Mouse (Mus musculus) urinary bladder, postnatal 36 days (tissue): ENCODE results near the gene Nt5dc1.
"Not testable (repeated sequence)": the region's sequence is repeated elsewhere in the genome, so short reads cannot be mapped to it uniquely, and the experiment has no call there.

Source experiments
- DNase-seq, 2 experiments: peaks; one replicate each; pipeline ENCODE4 v3.0.0; 2022; ENCODE audit warnings: low spot score in 2 of 2, mixed read lengths in 1 of 2

The Nt5dc1 gene

DNA sequence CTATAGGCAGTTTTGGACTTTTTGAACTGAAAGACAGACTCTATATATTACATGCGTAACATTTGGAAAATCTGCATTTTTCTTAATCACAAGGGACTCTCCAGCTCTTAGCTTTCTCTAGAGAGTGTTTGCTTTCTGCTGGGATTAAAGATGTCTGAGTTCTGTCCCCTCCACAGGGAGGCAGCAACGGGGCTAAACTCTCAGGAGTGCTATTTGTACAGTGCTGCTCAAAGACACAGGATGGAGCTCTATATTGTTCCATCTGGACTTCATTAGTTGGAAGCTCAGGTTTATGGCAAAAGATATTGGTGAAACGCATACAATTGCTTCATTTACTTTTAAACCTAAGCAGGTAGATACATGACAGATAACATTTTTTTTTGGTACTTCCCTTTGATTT, 105.8 kb downstream of the Nt5dc1 start:
- DNase-seq: no peak

DNA sequence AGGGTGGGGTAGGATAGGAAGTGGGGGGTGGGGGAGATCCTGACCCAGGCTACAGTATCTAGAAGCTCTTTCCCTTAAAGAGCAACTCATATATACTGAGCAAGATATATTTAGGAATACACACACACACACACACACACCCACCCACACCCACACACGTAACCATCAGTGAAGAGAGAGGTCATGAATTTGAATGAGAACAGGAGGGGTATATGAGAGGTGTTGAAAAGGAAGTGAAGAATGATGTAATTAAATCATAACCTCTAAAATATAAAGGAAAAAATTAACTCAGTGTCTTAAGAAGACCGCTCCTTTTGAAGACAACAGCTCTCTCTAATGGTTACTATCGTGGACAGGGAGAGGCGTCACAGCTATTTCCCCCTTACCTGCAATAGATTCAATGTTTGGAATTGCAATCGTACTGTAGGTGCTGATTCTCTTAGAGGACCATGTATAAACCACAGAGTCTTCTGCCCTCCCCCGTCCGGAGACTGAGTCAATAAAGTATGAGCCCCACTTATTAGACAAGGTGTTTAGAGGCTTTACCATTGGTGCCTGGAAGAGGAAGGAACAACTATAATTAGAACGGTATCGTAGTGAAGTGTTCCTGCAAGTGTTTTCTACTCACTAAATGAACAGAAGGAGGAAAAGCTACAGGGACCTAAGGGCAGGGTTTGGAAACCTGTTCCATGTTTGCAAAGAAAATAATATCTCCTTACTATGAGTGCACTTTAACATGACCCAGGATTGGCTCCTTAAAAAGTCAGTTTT, 108.3 kb downstream of the Nt5dc1 start:
- DNase-seq: no peak

- DNase-seq: no peak
These were observed 111.3 kb downstream of the Nt5dc1 start for GRCm38 (mm10) chr10:34307070-34307469.

- DNase-seq: no peak
These were observed 118.0 kb downstream of the Nt5dc1 start for GRCm38 (mm10) chr10:34300368-34300767.

GRCm38 (mm10) chr10:34297980-34298753, 120.2 kb downstream of the Nt5dc1 start:
- DNase-seq: no peak

DNA sequence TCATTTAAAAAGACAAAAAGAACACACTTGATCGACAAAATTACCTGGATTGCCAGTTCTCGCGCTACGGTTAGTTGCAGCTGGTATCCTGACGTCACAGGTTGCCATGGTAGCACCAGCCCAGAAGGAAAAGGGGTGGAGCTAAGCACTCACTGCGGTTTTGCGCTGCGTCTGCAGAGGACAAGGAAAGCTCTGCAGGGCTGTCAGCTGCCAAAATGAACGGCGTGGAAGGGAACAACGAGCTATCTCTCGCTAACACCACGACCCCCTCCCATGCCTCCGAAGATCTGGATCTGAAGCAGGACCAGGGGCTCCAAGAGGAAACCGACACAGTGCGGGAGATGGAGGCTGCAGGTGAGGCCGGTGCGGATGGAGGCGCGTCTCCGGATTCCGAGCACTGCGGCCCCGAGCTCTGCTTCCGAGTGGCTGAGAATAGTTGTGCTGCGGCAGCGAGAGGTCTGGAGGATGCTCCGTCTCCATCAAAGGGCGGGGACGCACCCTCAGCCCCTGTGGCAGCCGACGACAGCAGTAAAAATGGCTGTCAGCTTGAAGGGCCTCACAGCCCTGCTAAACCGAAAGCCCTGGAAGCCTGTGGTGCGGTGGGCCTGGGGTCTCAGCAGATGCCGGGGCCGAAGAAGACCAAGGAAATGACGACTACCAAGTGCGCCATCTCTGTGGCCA, 120.9 kb downstream of the Nt5dc1 start, which contains the start of gene Tspyl4:
Gene Tspyl4, plus strand, starts transcription at position 144 of the 681 bp plus-strand sequence.
- peak; percentile 77 to 88 for DNase-seq

DNA sequence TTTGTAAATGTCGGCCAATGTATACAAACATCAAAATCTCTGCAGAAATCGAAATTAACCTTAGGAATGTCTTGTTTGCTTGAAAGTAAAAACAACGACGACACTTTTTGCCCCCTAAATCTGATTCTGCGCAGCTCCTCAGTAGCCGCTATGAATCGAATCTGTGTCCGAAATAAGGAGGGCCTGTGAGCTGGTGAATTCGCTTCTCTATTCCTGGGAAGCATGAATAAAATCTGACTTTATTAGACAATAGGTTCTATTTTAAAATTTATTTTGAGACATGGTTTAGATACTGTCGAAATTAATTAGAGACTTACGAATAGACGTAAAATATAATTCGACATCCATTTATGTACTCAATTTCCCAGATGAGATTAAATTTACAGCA, 121.4 kb downstream of the Nt5dc1 start:
- DNase-seq: no peak

GRCm38 (mm10) chr10:34282420-34283238, 135.7 kb downstream of the Nt5dc1 start:
- DNase-seq: peak in 1 of 2 experiments; percentile 58

DNA sequence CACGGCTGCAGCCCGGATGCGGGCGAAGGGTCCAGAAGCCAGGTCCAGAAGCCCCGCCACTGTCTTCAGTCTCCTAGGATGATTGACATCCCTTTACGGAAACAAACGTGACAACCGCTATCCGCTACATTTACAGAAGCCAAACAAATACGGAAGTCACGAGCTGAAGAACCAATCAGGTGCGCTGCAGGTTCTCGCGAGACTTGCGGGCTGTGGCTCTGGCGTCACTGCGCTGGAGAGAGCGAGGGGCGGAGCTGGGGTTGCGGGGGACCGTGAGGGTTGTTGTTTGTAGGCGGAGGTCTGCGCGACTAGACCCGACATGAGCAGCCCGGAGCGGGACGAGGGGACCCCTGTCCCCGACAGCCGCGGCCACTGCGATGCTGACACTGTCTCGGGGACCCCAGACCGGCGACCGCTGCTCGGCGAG, 136.4 kb downstream of the Nt5dc1 start, which contains the start of gene Tspyl1:
Gene Tspyl1, plus strand, starts transcription at position 229 of the 427 bp plus-strand sequence.
- peak; percentile 96 to 98 for DNase-seq

- DNase-seq: no peak
These were observed 137.0 kb downstream of the Nt5dc1 start for GRCm38 (mm10) chr10:34281211-34281961.

GRCm38 (mm10) chr10:34280591-34281175, 137.7 kb downstream of the Nt5dc1 start:
- DNase-seq: no peak

DNA sequence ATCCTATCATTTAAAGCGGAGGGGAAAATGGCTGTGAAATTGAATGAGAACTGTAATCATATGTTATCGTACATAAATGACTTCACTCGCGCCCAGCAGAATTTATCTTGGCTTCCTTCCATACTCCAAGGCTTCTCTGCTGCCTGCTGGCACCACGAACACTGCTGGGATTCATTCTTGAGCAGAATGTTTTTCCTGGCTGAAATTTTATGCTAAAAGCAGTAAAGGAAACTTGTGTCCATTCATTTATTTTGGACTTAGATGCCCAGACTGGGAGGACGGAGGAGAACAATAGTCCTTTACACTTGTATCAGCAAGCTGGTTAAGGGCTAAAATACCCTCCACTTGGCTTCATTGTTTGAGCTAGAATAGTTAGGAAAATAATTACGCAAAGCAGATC, 146.7 kb downstream of the Nt5dc1 start:
- DNase-seq: no peak

DNA sequence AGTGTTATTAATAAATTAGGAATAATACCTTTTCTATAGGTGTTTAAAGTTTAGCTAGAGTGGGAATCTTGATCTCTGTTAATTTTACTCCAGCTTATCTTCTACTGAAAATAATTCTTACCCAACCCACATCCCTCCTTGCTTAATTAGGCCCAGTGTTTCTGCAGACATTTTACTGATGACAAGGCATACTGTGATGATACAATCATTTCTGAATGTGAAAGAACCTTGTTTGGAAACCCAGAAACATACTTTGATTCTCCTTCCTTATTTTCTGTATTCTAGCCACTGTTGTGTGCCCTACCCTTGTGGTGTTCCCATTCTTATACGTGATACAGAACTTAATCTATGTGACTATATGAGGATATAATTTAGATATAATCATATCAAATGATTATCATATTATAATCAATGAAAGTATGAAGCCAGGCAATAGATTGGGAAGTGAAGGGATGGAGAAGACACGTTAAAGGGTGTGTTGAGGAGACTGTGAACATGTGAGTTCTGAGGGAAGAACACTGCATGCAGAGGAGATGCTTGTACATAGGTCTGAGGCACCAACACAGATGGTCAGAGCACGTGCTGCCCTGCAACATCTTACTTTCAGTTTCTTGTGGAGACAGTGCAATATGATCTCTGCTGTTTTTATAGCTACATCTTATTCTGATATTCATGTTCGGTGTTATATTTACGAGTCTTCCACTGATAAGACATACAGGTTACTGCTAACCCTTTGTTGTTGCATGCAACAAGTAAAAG, 150.9 kb downstream of the Nt5dc1 start:
- DNase-seq: no peak

DNA sequence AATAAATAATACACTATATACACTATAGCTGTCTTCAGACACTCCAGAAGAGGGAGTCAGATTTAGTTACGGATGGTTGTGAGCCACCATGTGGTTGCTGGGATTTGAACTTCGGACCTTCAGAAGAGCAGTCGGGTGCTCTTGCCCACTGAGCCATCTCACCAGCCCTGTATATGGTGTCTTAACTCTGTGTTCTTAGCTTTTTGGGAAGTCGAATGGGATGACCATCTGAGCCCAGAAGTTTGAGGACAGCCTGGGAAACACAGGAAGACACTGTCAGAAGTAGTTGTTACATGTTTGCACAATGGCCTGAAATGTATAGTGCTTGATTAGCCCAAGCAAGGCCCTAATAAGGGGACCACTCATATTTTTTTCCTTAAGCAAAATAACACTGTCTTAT, 153.2 kb downstream of the Nt5dc1 start:
- no peak for DNase-seq

- DNase-seq: not testable (repeated sequence)
These were observed 165.5 kb downstream of the Nt5dc1 start for GRCm38 (mm10) chr10:34252833-34253232.

- DNase-seq: no peak
These were observed 168.8 kb downstream of the Nt5dc1 start for GRCm38 (mm10) chr10:34249594-34249993.

- DNase-seq: no peak
These were observed 170.6 kb downstream of the Nt5dc1 start for GRCm38 (mm10) chr10:34247757-34248156.

DNA sequence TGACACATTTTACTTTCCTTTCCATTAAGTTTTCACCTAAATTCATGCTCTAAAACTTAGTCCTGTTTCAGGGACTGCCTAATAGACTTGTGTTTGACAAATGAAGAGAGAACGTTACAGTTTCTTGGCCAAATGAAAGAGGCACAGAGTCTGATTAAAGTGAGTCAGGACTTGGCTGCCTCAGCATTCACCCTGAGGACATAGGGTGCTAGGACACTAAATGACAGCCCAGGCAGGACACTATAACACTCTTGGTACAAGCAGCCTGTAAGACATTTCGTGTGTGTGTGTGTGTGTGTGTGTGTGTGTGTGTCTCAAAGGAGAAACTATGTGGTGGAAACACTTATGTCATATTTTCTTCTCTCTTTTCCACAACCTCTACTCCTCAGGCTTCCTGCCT, 172.2 kb downstream of the Nt5dc1 start:
- DNase-seq: no peak

GRCm38 (mm10) chr10:34244745-34245144, 173.6 kb downstream of the Nt5dc1 start:
- DNase-seq: no peak
